Mouse (Mus musculus): Measurements from ENCODE around the gene Hnf1b.

DNA sequence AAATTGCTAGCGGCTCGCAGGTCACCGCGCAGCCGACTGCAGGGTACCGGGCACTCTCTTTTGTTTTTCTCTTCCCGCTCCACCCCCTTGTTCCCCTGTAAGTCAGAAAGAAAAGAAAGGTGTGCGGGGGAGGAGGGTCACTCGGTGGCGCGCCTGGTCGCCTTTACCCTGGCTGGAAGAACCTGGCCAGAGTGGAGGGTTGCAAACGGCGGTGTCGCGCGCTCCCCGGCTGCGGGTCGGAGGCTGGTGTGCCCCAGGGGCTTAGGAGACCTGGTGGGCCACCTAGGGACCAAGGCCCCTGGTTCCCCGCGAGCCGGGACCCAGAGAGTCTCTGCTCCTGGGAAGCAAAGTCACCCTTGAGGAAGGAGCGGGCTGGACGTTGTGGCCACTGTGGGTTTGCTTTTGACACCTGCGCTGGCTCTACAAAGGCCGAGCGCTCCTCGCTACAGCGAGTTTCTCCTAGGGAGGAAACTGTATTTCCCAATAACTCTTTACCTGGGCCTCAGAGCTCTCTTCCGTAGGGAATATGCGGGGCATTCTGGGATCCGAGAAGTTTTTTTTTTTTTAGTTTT lies 3.4 kb downstream of the Hnf1b start:
- TF ChIP-seq CTCF (conservative IDR thresholded peaks at IDR 0.05 in 1 of 2, IDR thresholded peaks at IDR 0.05 in 1 of 2; ENCODE audit: low read depth in 2 of 2, low read length in 2 of 2) (no peak), ZNF384 (IDR thresholded peaks at IDR 0.05; ENCODE audit: low read depth, low read length) (no peak), CHD2 (IDR thresholded peaks at IDR 0.05; ENCODE audit: low read length) (no peak), POLR2A (IDR thresholded peaks at IDR 0.05; ENCODE audit: low read depth, low read length) (no peak), USF1 (IDR thresholded peaks at IDR 0.05; ENCODE audit: low read depth, low read length) (no peak), ZC3H11A (IDR thresholded peaks at IDR 0.05; ENCODE audit: low read depth, low read length) (no peak), EP300 (IDR thresholded peaks at IDR 0.05; ENCODE audit: low read length) (no peak), JUND (conservative IDR thresholded peaks at IDR 0.05; ENCODE audit: low read depth, low read length) (no peak), NELFE (IDR thresholded peaks at IDR 0.05; ENCODE audit: low read depth, low read length) (no peak), HCFC1 (IDR thresholded peaks at IDR 0.05; ENCODE audit: low read depth, low read length) (no peak), ZMIZ1 (IDR thresholded peaks at IDR 0.05; ENCODE audit: low read depth, low read length) (no peak), GABPA (IDR thresholded peaks at IDR 0.05; ENCODE audit: insufficient replicate concordance, low read depth, low read length) (no peak), USF2 (conservative IDR thresholded peaks at IDR 0.05; ENCODE audit: low read depth, low read length) (no peak)
